Mouse (Mus musculus) ZHBTc4 (cell line): ENCODE measurements around the gene Ttf2.

Experiments used
- DNase-seq: peaks from one replicate; pipeline ENCODE4 v3.0.0-alpha.2; 2011; ENCODE audit warnings: low read depth, low spot score

Ttf2 gene

GRCm38 (mm10) chr3:100979290-100979689 lies 9.8 kb upstream of the Ttf2 start:
- DNase-seq: no peak

GRCm38 (mm10) chr3:100973906-100974305 lies 4.4 kb upstream of the Ttf2 start:
- peak; percentile 71 for DNase-seq

- DNase-seq: peak; percentile 58
These were observed 5.5 kb downstream of the Ttf2 start for GRCm38 (mm10) chr3:100963849-100964542.

GRCm38 (mm10) chr3:100961501-100961900 lies 8.0 kb downstream of the Ttf2 start:
- DNase-seq: no peak

- DNase-seq: no peak
These were observed 8.5 kb downstream of the Ttf2 start for GRCm38 (mm10) chr3:100961007-100961406.

GRCm38 (mm10) chr3:100954616-100955015 lies 14.8 kb downstream of the Ttf2 start:
- peak; percentile 44 for DNase-seq

- no peak for DNase-seq
These were observed 17.9 kb downstream of the Ttf2 start for GRCm38 (mm10) chr3:100951531-100951930.

GRCm38 (mm10) chr3:100947286-100947685 lies 22.2 kb downstream of the Ttf2 start:
- no peak for DNase-seq

GRCm38 (mm10) chr3:100940496-100941037 lies 28.9 kb downstream of the Ttf2 start:
- DNase-seq: no peak

- no peak for DNase-seq
These were observed 31.3 kb downstream of the Ttf2 start for GRCm38 (mm10) chr3:100938211-100938610.

- DNase-seq: no peak
These were observed 33.3 kb downstream of the Ttf2 start for GRCm38 (mm10) chr3:100936201-100936600.

GRCm38 (mm10) chr3:100935521-100935920 lies 33.9 kb downstream of the Ttf2 start:
- no peak for DNase-seq

- peak; percentile 88 for DNase-seq
These were observed 37.2 kb downstream of the Ttf2 start for GRCm38 (mm10) chr3:100932077-100932944.

GRCm38 (mm10) chr3:100931332-100932076 lies 38.0 kb downstream of the Ttf2 start:
- no peak for DNase-seq

GRCm38 (mm10) chr3:100925176-100925575 lies 44.3 kb downstream of the Ttf2 start:
- no peak for DNase-seq

GRCm38 (mm10) chr3:100924065-100924732 lies 45.3 kb downstream of the Ttf2 start:
- DNase-seq: no peak

- DNase-seq: no peak
These were observed 46.7 kb downstream of the Ttf2 start for GRCm38 (mm10) chr3:100922506-100923375.

GRCm38 (mm10) chr3:100921825-100922505 lies 47.5 kb downstream of the Ttf2 start, which contains the start of gene Trim45:
Trim45 (plus strand) TSS chr3:100922202.
- peak; percentile 99 for DNase-seq

- no peak for DNase-seq
These were observed 48.8 kb downstream of the Ttf2 start for GRCm38 (mm10) chr3:100920611-100921140.
